Mouse (Mus musculus): ENCODE measurements at regions not wholly inside any gene's neighbourhood (a gene's known extent, or its start where the extent isn't known, plus 50 kb on each side); places are given as distances from the start of the nearest gene placed in this dataset.

DNA sequence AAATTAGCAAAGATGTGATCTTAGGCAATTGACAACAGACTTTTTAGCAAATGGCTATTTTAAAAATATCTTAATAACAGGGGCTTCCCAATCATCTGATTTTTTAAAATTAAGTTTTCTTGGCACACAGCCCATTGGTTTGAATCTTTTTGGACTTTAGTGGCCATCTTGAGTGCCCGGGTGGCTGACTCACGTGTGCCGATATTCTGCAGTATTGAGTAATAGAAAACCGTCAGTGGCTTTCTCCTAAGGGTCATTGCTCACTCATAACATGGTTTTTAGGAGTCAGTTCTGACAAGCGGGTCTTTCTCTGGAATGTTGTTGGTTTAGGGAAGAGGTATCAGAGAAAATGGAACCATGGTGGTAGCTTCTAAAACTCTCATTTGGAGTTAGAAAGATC is 58.8 kb downstream of the Otud1 start:
- no peak for TF ChIP-seq CTCF (IDR thresholded peaks at IDR 0.05; ENCODE audit: low read depth)
- no peak for TF ChIP-seq EP300 (optimal IDR thresholded peaks at IDR 0.05)

Measured in stomach, postnatal 0 days (tissue).